Mouse (Mus musculus): ENCODE measurements around the gene Atr. TPM values are rescaled to one million over a fixed set of nuclear protein-coding genes. Genes with fewer than 3 reads are reported as not detected.

Gene Atr
- 3.9 and 5.4 TPM in 2 replicates for polyA plus RNA-seq (2012; ENCODE audit: insufficient read depth, insufficient read length, missing spikeins)

GRCm38 (mm10) chr9:95857414-95858026 lies at the start of gene Atr:
Gene Atr (plus strand): TSS chr9:95857597.
- no peak within 1 kb of the TSS for H3K27ac ChIP-seq (replicated peaks; ENCODE audit: low read depth, low read length)

GRCm38 (mm10) chr9:95809596-95809995 lies 47.8 kb upstream of the Atr start:
- H3K4me1 ChIP-seq (ENCODE audit: control insufficient read depth, insufficient read depth, insufficient read length, low read length), result no peaks in the 10 kb centered on the region
- no peak overlapping the region for H3K27ac ChIP-seq (replicated peaks; ENCODE audit: low read depth, low read length)
- no peak overlapping the region for H3K4me3 ChIP-seq (ENCODE audit: insufficient read depth, low read depth, low read length)

More at GRCm38 (mm10) chr9:95857414-95858026, at the start of gene Atr:
- Histone ChIP-seq H3K4me3 (ENCODE audit: insufficient read depth, low read depth, low read length) (peak within 1 kb of the TSS; percentile 92), H3K4me1 (ENCODE audit: control insufficient read depth, insufficient read depth, insufficient read length, low read length) (no peaks in the 10 kb centered on the region)

- Histone ChIP-seq H3K4me3 (ENCODE audit: insufficient read depth, low read depth, low read length) (no peak overlapping the region), H3K4me1 (ENCODE audit: control insufficient read depth, insufficient read depth, insufficient read length, low read length) (no peaks in the 10 kb centered on the region), H3K27ac (replicated peaks; ENCODE audit: low read depth, low read length) (no peak overlapping the region)
These were observed 45.6 kb upstream of the Atr start for GRCm38 (mm10) chr9:95811817-95812216.

- Histone ChIP-seq H3K4me1 (ENCODE audit: control insufficient read depth, insufficient read depth, insufficient read length, low read length) (no peaks in the 10 kb centered on the region), H3K27ac (replicated peaks; ENCODE audit: low read depth, low read length) (no peak overlapping the region), H3K4me3 (ENCODE audit: insufficient read depth, low read depth, low read length) (no peak overlapping the region)
These were observed 43.5 kb upstream of the Atr start for GRCm38 (mm10) chr9:95813721-95814531.

GRCm38 (mm10) chr9:95815015-95815673 lies 42.3 kb upstream of the Atr start:
- Histone ChIP-seq H3K4me3 (ENCODE audit: insufficient read depth, low read depth, low read length) (no peak overlapping the region), H3K4me1 (ENCODE audit: control insufficient read depth, insufficient read depth, insufficient read length, low read length) (no peaks in the 10 kb centered on the region), H3K27ac (replicated peaks; ENCODE audit: low read depth, low read length) (no peak overlapping the region)

GRCm38 (mm10) chr9:95815706-95816105 lies 41.7 kb upstream of the Atr start:
- H3K4me1 ChIP-seq (ENCODE audit: control insufficient read depth, insufficient read depth, insufficient read length, low read length), result no peaks in the 10 kb centered on the region
- H3K4me3 ChIP-seq (ENCODE audit: insufficient read depth, low read depth, low read length), result no peak overlapping the region

GRCm38 (mm10) chr9:95822531-95822930 lies 34.9 kb upstream of the Atr start:
- H3K4me3 ChIP-seq (ENCODE audit: insufficient read depth, low read depth, low read length), result no peak overlapping the region
- no peaks in the 10 kb centered on the region for H3K4me1 ChIP-seq (ENCODE audit: control insufficient read depth, insufficient read depth, insufficient read length, low read length)
- H3K27ac ChIP-seq (replicated peaks; ENCODE audit: low read depth, low read length), result no peak overlapping the region

More at GRCm38 (mm10) chr9:95815706-95816105, 41.7 kb upstream of the Atr start:
- H3K27ac ChIP-seq (replicated peaks; ENCODE audit: low read depth, low read length), result no peak overlapping the region

GRCm38 (mm10) chr9:95827565-95827964 lies 29.8 kb upstream of the Atr start:
- no peak overlapping the region for H3K4me3 ChIP-seq (ENCODE audit: insufficient read depth, low read depth, low read length)
- H3K4me1 ChIP-seq (ENCODE audit: control insufficient read depth, insufficient read depth, insufficient read length, low read length), result no peaks in the 10 kb centered on the region
- no peak overlapping the region for H3K27ac ChIP-seq (replicated peaks; ENCODE audit: low read depth, low read length)

- no peaks in the 10 kb centered on the region for H3K4me1 ChIP-seq (ENCODE audit: control insufficient read depth, insufficient read depth, insufficient read length, low read length)
- H3K4me3 ChIP-seq (ENCODE audit: insufficient read depth, low read depth, low read length), result no peak overlapping the region
- H3K27ac ChIP-seq (replicated peaks; ENCODE audit: low read depth, low read length), result no peak overlapping the region
These were observed 24.6 kb upstream of the Atr start for GRCm38 (mm10) chr9:95832758-95833157.

- no peak overlapping the region for H3K4me3 ChIP-seq (ENCODE audit: insufficient read depth, low read depth, low read length)
- no peak overlapping the region for H3K27ac ChIP-seq (replicated peaks; ENCODE audit: low read depth, low read length)
- no peaks in the 10 kb centered on the region for H3K4me1 ChIP-seq (ENCODE audit: control insufficient read depth, insufficient read depth, insufficient read length, low read length)
These were observed 22.6 kb upstream of the Atr start for GRCm38 (mm10) chr9:95834799-95835198.

- Histone ChIP-seq H3K27ac (replicated peaks; ENCODE audit: low read depth, low read length) (no peak overlapping the region), H3K4me1 (ENCODE audit: control insufficient read depth, insufficient read depth, insufficient read length, low read length) (no peaks in the 10 kb centered on the region)
These were observed 21.7 kb upstream of the Atr start for GRCm38 (mm10) chr9:95835741-95836140.

GRCm38 (mm10) chr9:95839424-95839823 lies 18.0 kb upstream of the Atr start:
- H3K4me3 ChIP-seq (ENCODE audit: insufficient read depth, low read depth, low read length), result no peak overlapping the region
- H3K4me1 ChIP-seq (ENCODE audit: control insufficient read depth, insufficient read depth, insufficient read length, low read length), result no peaks in the 10 kb centered on the region
- H3K27ac ChIP-seq (replicated peaks; ENCODE audit: low read depth, low read length), result no peak overlapping the region

More at GRCm38 (mm10) chr9:95835741-95836140, 21.7 kb upstream of the Atr start:
- H3K4me3 ChIP-seq (ENCODE audit: insufficient read depth, low read depth, low read length), result no peak overlapping the region

- Histone ChIP-seq H3K4me3 (ENCODE audit: insufficient read depth, low read depth, low read length) (peak within 1 kb of the TSS; percentile 50), H3K4me1 (ENCODE audit: control insufficient read depth, insufficient read depth, insufficient read length, low read length) (no peaks in the 10 kb centered on the region), H3K27ac (replicated peaks; ENCODE audit: low read depth, low read length) (no peak within 1 kb of the TSS)
These were observed 12.5 kb upstream of the Atr start, which contains the start of gene Pls1 for GRCm38 (mm10) chr9:95844825-95845460. Gene Pls1 (minus strand): TSS chr9:95845311.

- Histone ChIP-seq H3K4me3 (ENCODE audit: insufficient read depth, low read depth, low read length) (no peak overlapping the region), H3K27ac (replicated peaks; ENCODE audit: low read depth, low read length) (no peak overlapping the region)
These were observed 11.7 kb upstream of the Atr start for GRCm38 (mm10) chr9:95845711-95846110.

GRCm38 (mm10) chr9:95851671-95852070 lies 5.7 kb upstream of the Atr start:
- Histone ChIP-seq H3K4me3 (ENCODE audit: insufficient read depth, low read depth, low read length) (no peak overlapping the region), H3K4me1 (ENCODE audit: control insufficient read depth, insufficient read depth, insufficient read length, low read length) (no peaks in the 10 kb centered on the region), H3K27ac (replicated peaks; ENCODE audit: low read depth, low read length) (no peak overlapping the region)

More at GRCm38 (mm10) chr9:95845711-95846110, 11.7 kb upstream of the Atr start:
- H3K4me1 ChIP-seq (ENCODE audit: control insufficient read depth, insufficient read depth, insufficient read length, low read length), result no peaks in the 10 kb centered on the region
